29 mouse cellular contexts compared by ENCODE assay signal in the genomic region with DNA sequence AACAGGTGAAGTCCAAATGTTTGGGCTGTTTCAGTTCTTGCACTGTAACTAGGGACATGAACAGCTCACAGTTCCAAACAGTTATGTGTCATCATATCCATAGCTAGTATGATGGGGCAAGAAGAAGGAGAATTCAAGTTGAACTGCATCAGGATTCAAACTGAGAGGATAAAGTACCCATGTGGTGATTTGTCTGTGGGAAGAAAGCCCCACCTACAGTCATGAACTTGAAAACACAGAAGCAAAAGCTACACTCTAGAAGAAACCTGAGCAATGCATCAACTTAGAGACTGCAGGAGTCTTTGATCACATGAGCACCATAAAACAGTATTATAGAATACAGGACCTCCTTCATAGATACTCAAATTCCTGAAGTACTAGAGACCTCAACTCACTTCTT. TPM values are rescaled to one million over a fixed set of nuclear protein-coding genes. Genes with fewer than 3 reads are reported as not detected.
DNase-seq lines count a peak whose midpoint lies in the region; ATAC-seq and TF ChIP-seq lines count a peak whose summit lies in the region.
"Had no signal": no experiment of that assay in that cellular context is flagged by ENCODE, and none has a peak within 500 bp of the region (broad histone marks: within the 10 kb centered on the region; RNA-seq: fewer than 3 reads in every experiment).

No protein-coding gene starts in this region.

- dilution Hi-C loops in CH12.LX (cut with MboI; ENCODE audit: extremely low pct_ligation_motif_present, extremely low pct_unique_long_range_greater_than_20kb, low sequenced_read_pairs): no loop called here

- H3K4me3 ChIP-seq in heart, postnatal 0 days (ENCODE audit: low read depth, low read length): no peak overlapping the region
- no peak overlapping the region for H3K4me3 ChIP-seq in heart, embryonic 11.5 days (ENCODE audit: low read depth, low read length)
- H3K4me3 ChIP-seq in liver, postnatal 0 days (ENCODE audit: low read depth, low read length): no peak overlapping the region
- no peak overlapping the region for H3K4me3 ChIP-seq in liver, embryonic 11.5 days (ENCODE audit: low read depth, low read length)
- no peak overlapping the region for H3K4me3 ChIP-seq in CH12.LX (replicated peaks in 1 of 3; ENCODE audit: low read depth in 2 of 3, low read length in 2 of 3, poor library complexity in 1 of 3)
- H3K4me3 ChIP-seq: forebrain, embryonic 10.5 days; forebrain, embryonic 13.5 days; hindbrain, embryonic 10.5 days; hindbrain, embryonic 13.5 days had no signal

- H3K36me3 ChIP-seq in heart, postnatal 0 days (replicated peaks; ENCODE audit: control insufficient read depth, insufficient read depth, low read length): no peaks in the 10 kb centered on the region
- H3K36me3 ChIP-seq in heart, embryonic 11.5 days (ENCODE audit: control insufficient read depth, insufficient read depth, low read length): no peaks in the 10 kb centered on the region
- no peaks in the 10 kb centered on the region for H3K36me3 ChIP-seq in liver, postnatal 0 days (replicated peaks; ENCODE audit: insufficient read depth, low read length)
- no peaks in the 10 kb centered on the region for H3K36me3 ChIP-seq in liver, embryonic 11.5 days (ENCODE audit: control insufficient read depth, insufficient read depth, low read length)
- H3K36me3 ChIP-seq in CH12.LX (replicated peaks in 1 of 2; ENCODE audit: control insufficient read depth in 1 of 2, insufficient read depth in 1 of 2, low read length in 1 of 2): no peaks in the 10 kb centered on the region
- H3K36me3 ChIP-seq: forebrain, embryonic 10.5 days; hindbrain, embryonic 10.5 days; hindbrain, embryonic 13.5 days had no signal

- H3K4me1 ChIP-seq in heart, postnatal 0 days (ENCODE audit: control insufficient read depth, insufficient read depth): no peaks in the 10 kb centered on the region
- H3K4me1 ChIP-seq in heart, embryonic 11.5 days (ENCODE audit: control insufficient read depth, insufficient read depth, low read length): no peaks in the 10 kb centered on the region
- no peaks in the 10 kb centered on the region for H3K4me1 ChIP-seq in liver, postnatal 0 days (ENCODE audit: insufficient read depth)
- H3K4me1 ChIP-seq in liver, embryonic 11.5 days (replicated peaks; ENCODE audit: control insufficient read depth, insufficient read depth, low read length): no peaks in the 10 kb centered on the region
- H3K4me1 ChIP-seq in CH12.LX (ENCODE audit: control insufficient read depth in 1 of 2, insufficient read depth in 2 of 2): peaks cover 3 to 11% of the 10 kb centered on the region in 2 experiments; a peak in 2 of 4 replicates
- H3K4me1 ChIP-seq: forebrain, embryonic 10.5 days; forebrain, embryonic 13.5 days; hindbrain, embryonic 10.5 days; hindbrain, embryonic 13.5 days had no signal

- TF ChIP-seq CTCF in heart, postnatal 0 days (IDR thresholded peaks at IDR 0.05; ENCODE audit: low read depth): peak; percentile 14; the same call in 1 of the 2 replicates
- TF ChIP-seq CTCF in liver, postnatal 0 days (IDR thresholded peaks at IDR 0.05; ENCODE audit: low read depth): 0 out of 2 replicates have a peak, but pooled peaks have one; percentile 16
- TF ChIP-seq CTCF in CH12.LX (conservative IDR thresholded peaks at IDR 0.05 in 1 of 2, IDR thresholded peaks at IDR 0.05 in 1 of 2; ENCODE audit: low read depth in 2 of 2, low read length in 2 of 2): peak in 1 of 2 experiments; percentile 58; a peak in 2 of 4 replicates

- peak; percentile 62 for TF ChIP-seq RAD21 in CH12.LX (IDR thresholded peaks at IDR 0.05; ENCODE audit: low read depth, low read length)

- H3K9me3 ChIP-seq in heart, postnatal 0 days (replicated peaks; ENCODE audit: control insufficient read depth, low read length): no peaks in the 10 kb centered on the region
- H3K9me3 ChIP-seq in heart, embryonic 11.5 days (replicated peaks; ENCODE audit: control insufficient read depth, low read length): no peaks in the 10 kb centered on the region
- H3K9me3 ChIP-seq in liver, postnatal 0 days (ENCODE audit: low read length): no peaks in the 10 kb centered on the region
- H3K9me3 ChIP-seq in liver, embryonic 11.5 days (ENCODE audit: control insufficient read depth, low read length): no peaks in the 10 kb centered on the region
- H3K9me3 ChIP-seq in CH12.LX (replicated peaks; ENCODE audit: low read length): no peaks in the 10 kb centered on the region
- H3K9me3 ChIP-seq: forebrain, embryonic 10.5 days; forebrain, embryonic 13.5 days; hindbrain, embryonic 10.5 days; hindbrain, embryonic 13.5 days had no signal

- no peak for DNase-seq in heart, postnatal 0 days (ENCODE audit: low spot score)
- DNase-seq in liver, postnatal 0 days: no peak
- no peak for DNase-seq in liver, embryonic 11.5 days (ENCODE audit: low spot score)
- no peak for DNase-seq in CH12.LX (ENCODE audit: extremely low read depth)
- no peak for DNase-seq in gastrocnemius, postnatal 14 days
- DNase-seq: adrenal gland, adult 8-10 months; adrenal gland, postnatal 25 days; cerebellum, adult 11-12 months; cerebellum, adult 8-10 months; cerebellum, postnatal 14 days; gastrocnemius, postnatal 10 days; heart, postnatal 10 days; heart, postnatal 36 days had no signal

- no peak for TF ChIP-seq EP300 in heart, postnatal 0 days (IDR thresholded peaks at IDR 0.05; ENCODE audit: low read depth)
- TF ChIP-seq EP300 in liver, postnatal 0 days (IDR thresholded peaks at IDR 0.05; ENCODE audit: low read depth): no peak
- TF ChIP-seq EP300 in CH12.LX (IDR thresholded peaks at IDR 0.05; ENCODE audit: low read length): no peak

- in situ Hi-C loops in CH12.LX (cut with MboI; ENCODE audit: low pct_ligation_motif_present, low pct_unique_long_range_greater_than_20kb, low sequenced_read_pairs): no loop called here

- no peak for ATAC-seq in heart, postnatal 0 days (ENCODE audit: insufficient read depth, low read depth)
- ATAC-seq in heart, embryonic 11.5 days (replicated peaks; ENCODE audit: insufficient number of reproducible peaks, low FRiP score, low TSS enrichment): no peak
- ATAC-seq in liver, postnatal 0 days: no peak
- ATAC-seq in liver, embryonic 11.5 days (replicated peaks; ENCODE audit: low FRiP score): no peak
- ATAC-seq: activated CD4-positive, CD25-positive, alpha-beta regulatory T cell, adult 4 months; CD4-positive, CD25-positive, alpha-beta regulatory T cell, adult 4 months; forebrain, embryonic 13.5 days; forebrain, embryonic 16.5 days; hindbrain, embryonic 16.5 days; intestine, embryonic 16.5 days had no signal

- intact Hi-C loops in gastrocnemius, postnatal 14 days (cut with DNase I; ENCODE audit: low total_unique reads): no loop called here

- H3K4me2 ChIP-seq in heart, postnatal 0 days (ENCODE audit: low read depth, low read length): no peak overlapping the region
- no peak overlapping the region for H3K4me2 ChIP-seq in heart, embryonic 11.5 days
- no peak overlapping the region for H3K4me2 ChIP-seq in liver, postnatal 0 days (ENCODE audit: low read depth, low read length)
- no peak overlapping the region for H3K4me2 ChIP-seq in liver, embryonic 11.5 days
- no peak overlapping the region for H3K4me2 ChIP-seq in CH12.LX (ENCODE audit: insufficient read depth, low read depth, poor library complexity, severe bottlenecking)
- H3K4me2 ChIP-seq: forebrain, embryonic 13.5 days; hindbrain, embryonic 13.5 days had no signal

- TF ChIP-seq POLR2A in CH12.LX (IDR thresholded peaks at IDR 0.05; ENCODE audit: low read depth, low read length): no peak

- H3K9ac ChIP-seq in heart, postnatal 0 days (replicated peaks; ENCODE audit: low read depth, low read length): no peak overlapping the region
- H3K9ac ChIP-seq in heart, embryonic 11.5 days (ENCODE audit: low read depth, low read length): no peak overlapping the region
- no peak overlapping the region for H3K9ac ChIP-seq in liver, postnatal 0 days (replicated peaks)
- H3K9ac ChIP-seq in liver, embryonic 11.5 days (ENCODE audit: low read depth, low read length): no peak overlapping the region
- H3K9ac ChIP-seq in CH12.LX (ENCODE audit: insufficient read depth, low read depth): no peak overlapping the region
- H3K9ac ChIP-seq: forebrain, embryonic 13.5 days; hindbrain, embryonic 13.5 days had no signal

- no peaks in the 10 kb centered on the region for H3K27me3 ChIP-seq in heart, postnatal 0 days (ENCODE audit: control insufficient read depth, insufficient read depth, low read length)
- H3K27me3 ChIP-seq in heart, embryonic 11.5 days (ENCODE audit: control insufficient read depth, insufficient read depth, low read length): no peaks in the 10 kb centered on the region
- H3K27me3 ChIP-seq in liver, postnatal 0 days (ENCODE audit: insufficient read depth, low read length): no peaks in the 10 kb centered on the region
- no peaks in the 10 kb centered on the region for H3K27me3 ChIP-seq in liver, embryonic 11.5 days (replicated peaks; ENCODE audit: control insufficient read depth, insufficient read depth, low read length)
- H3K27me3 ChIP-seq in CH12.LX (replicated peaks): no peaks in the 10 kb centered on the region
- H3K27me3 ChIP-seq: forebrain, embryonic 13.5 days; hindbrain, embryonic 13.5 days had no signal

- H3K27ac ChIP-seq in heart, postnatal 0 days (ENCODE audit: low read depth): no peak overlapping the region
- H3K27ac ChIP-seq in heart, embryonic 11.5 days (ENCODE audit: low read depth, low read length): no peak overlapping the region
- no peak overlapping the region for H3K27ac ChIP-seq in liver, postnatal 0 days (ENCODE audit: low read depth)
- no peak overlapping the region for H3K27ac ChIP-seq in liver, embryonic 11.5 days (ENCODE audit: low read depth, low read length)
- no peak overlapping the region for H3K27ac ChIP-seq in CH12.LX (ENCODE audit: insufficient read depth, low read depth)
- H3K27ac ChIP-seq: forebrain, embryonic 10.5 days; forebrain, embryonic 13.5 days; hindbrain, embryonic 10.5 days; hindbrain, embryonic 13.5 days had no signal

- no peaks in the 10 kb centered on the region for H3K79me2 ChIP-seq in CH12.LX (replicated peaks; ENCODE audit: control insufficient read depth, extremely low read depth, insufficient read depth, poor library complexity, severe bottlenecking)

RNA-seq across cellular contexts. Expression of a gene that starts 6.8 kb away (rescaled TPM):
- total RNA-seq in heart, postnatal 0 days (2014; rRNA removed; ENCODE audit: low replicate concordance): not detected in 2 replicates
- polyA plus RNA-seq in heart, postnatal 0 days (2015; fragmentation: Nextera tagmentation; extraction: Ambion mirVana): not detected in 2 replicates
- polyA plus RNA-seq in heart, embryonic 11.5 days (2014; fragmentation: Nextera tagmentation; extraction: Ambion mirVana): not detected in 2 replicates
- 0.15 TPM in 1 of 2 replicates, not detected in the other for polyA plus RNA-seq in liver, postnatal 0 days (2015; fragmentation: Nextera tagmentation; extraction: Ambion mirVana)
- not detected in 2 replicates for polyA plus RNA-seq in liver, embryonic 11.5 days (2014; fragmentation: Nextera tagmentation; extraction: Ambion mirVana)
- total RNA-seq in CH12.LX (2012; rRNA removed) (not detected in 2 replicates), CH12.LX (2014; rRNA removed) (0.38 TPM in 1 of 2 replicates, not detected in the other)
- not detected in 2 replicates for polyA plus RNA-seq in CH12.LX (2012; ENCODE audit: insufficient read length, low read depth)
- not detected for total RNA-seq in gastrocnemius, postnatal 14 days (2021)
- total RNA-seq: adrenal gland, adult 8-10 months; adrenal gland, postnatal 25 days; gastrocnemius, adult 18-20 months; gastrocnemius, postnatal 10 days; gastrocnemius, postnatal 4 days; heart, postnatal 10 days; heart, postnatal 36 days had no signal
- polyA plus RNA-seq: brain, embryonic 14.5 days; C2C12; embryonic facial prominence, embryonic 11.5 days; forebrain, embryonic 10.5 days; forebrain, embryonic 13.5 days; forebrain, embryonic 16.5 days; heart, embryonic 14.5 days; hindbrain, embryonic 10.5 days; hindbrain, embryonic 13.5 days; hindbrain, embryonic 16.5 days had no signal

RNA-seq across cellular contexts. Expression of a gene that starts 45.1 kb away (rescaled TPM):
- total RNA-seq in heart, postnatal 0 days (2014; rRNA removed; ENCODE audit: low replicate concordance): 0.35 and 0.80 TPM in 2 replicates
- 0.22 and 0.37 TPM in 2 replicates for polyA plus RNA-seq in heart, postnatal 0 days (2015; fragmentation: Nextera tagmentation; extraction: Ambion mirVana)
- polyA plus RNA-seq in heart, embryonic 11.5 days (2014; fragmentation: Nextera tagmentation; extraction: Ambion mirVana): not detected in 2 replicates
- polyA plus RNA-seq in liver, postnatal 0 days (2015; fragmentation: Nextera tagmentation; extraction: Ambion mirVana): 0.63 and 1.0 TPM in 2 replicates
- polyA plus RNA-seq in liver, embryonic 11.5 days (2014; fragmentation: Nextera tagmentation; extraction: Ambion mirVana): 0.38 and 0.66 TPM in 2 replicates
- total RNA-seq in CH12.LX (2012; rRNA removed) (0.72 and 2.2 TPM in 2 replicates), CH12.LX (2014; rRNA removed) (7.8 and 10.5 TPM in 2 replicates)
- 7.9 and 8.6 TPM in 2 replicates for polyA plus RNA-seq in CH12.LX (2012; ENCODE audit: insufficient read length, low read depth)
- under 1 TPM; 0.11 to 0.45 TPM for total RNA-seq in gastrocnemius, postnatal 14 days (2021)
- polyA plus RNA-seq: embryonic facial prominence, embryonic 11.5 days; forebrain, embryonic 13.5 days; forebrain, embryonic 16.5 days; hindbrain, embryonic 10.5 days; hindbrain, embryonic 13.5 days had no signal
